ENCODE assay signal across 9 mouse cellular contexts in the genomic region with DNA sequence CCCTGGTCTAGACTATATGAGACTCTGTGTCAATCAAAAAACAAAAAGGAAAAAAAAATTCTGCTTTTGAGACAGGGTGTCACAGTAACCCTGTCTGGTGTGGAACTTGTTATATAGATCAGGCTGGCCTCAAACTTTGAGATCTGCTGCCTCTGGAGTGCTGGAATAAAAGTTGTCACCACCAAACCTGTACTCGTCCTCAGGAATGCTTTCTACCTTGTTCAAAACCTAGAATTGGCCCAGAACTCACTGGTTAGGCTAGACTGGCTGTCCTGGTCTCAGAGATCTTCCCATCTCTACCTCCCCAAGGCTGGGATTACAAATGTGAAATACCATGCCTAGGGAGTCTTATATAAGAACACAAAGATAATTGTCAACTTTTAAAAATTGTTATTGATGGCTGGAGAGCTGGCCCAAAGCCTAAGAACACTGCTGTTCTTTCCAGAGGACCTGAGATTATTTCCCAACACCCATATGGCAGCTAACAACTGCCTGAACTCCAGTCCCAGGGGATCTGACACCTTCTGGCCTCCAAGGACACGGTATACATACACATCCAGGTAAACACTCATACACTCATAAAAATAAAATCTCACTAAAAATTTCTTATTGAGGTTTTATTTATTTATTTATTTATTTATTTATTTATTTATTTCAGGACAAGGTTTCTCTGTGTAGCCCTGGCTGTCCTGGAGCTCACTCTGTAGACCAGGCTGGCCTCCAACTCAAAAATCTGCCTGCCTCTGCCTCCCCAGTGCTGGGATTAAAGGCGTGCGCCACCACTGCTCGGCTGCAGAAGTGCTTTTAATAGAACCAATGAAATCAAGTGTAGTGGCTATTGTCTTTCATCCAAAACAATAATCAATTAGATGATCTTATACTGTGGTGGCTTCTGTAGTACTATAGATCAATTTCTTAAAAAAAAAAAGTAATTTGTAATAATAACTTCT. TPM values are rescaled to one million over a fixed set of nuclear protein-coding genes. Genes with fewer than 3 reads are reported as not detected.
DNase-seq lines count a peak whose midpoint lies in the region; ATAC-seq and TF ChIP-seq lines count a peak whose summit lies in the region.
"Had no signal": no experiment of that assay in that cellular context is flagged by ENCODE, and none has a peak within 500 bp of the region (broad histone marks: within the 10 kb centered on the region; RNA-seq: fewer than 3 reads in every experiment).

No protein-coding gene starts in this region.

- 88% methylated on average over 5 of the region's 5 CpGs for WGBS in heart, embryonic 11.5 days (ENCODE audit: insufficient replicate concordance)
- 91% methylated on average over 5 of the region's 5 CpGs for WGBS in forebrain, embryonic 15.5 days
- WGBS in liver, embryonic 16.5 days (ENCODE audit: insufficient replicate concordance) = 79% methylated on average over 5 of the region's 5 CpGs

- TF ChIP-seq EP300 in CH12.LX (IDR thresholded peaks at IDR 0.05; ENCODE audit: low read length) = no peak

- ATAC-seq in heart, embryonic 11.5 days (replicated peaks; ENCODE audit: insufficient number of reproducible peaks, low FRiP score, low TSS enrichment) = no peak
- ATAC-seq in forebrain, embryonic 15.5 days (replicated peaks) = no peak
- no peak for ATAC-seq in liver, embryonic 16.5 days (ENCODE audit: low read depth)
- ATAC-seq in frontal cortex, adult (ENCODE audit: low TSS enrichment) = no peak

- H3K9ac ChIP-seq in heart, embryonic 11.5 days (ENCODE audit: low read depth, low read length) = no peak overlapping the region
- H3K9ac ChIP-seq in CH12.LX (ENCODE audit: insufficient read depth, low read depth) = peak overlapping the region; percentile 86
- no peak overlapping the region for H3K9ac ChIP-seq in forebrain, embryonic 15.5 days (replicated peaks)
- peak overlapping the region; percentile 71 for H3K9ac ChIP-seq in liver, embryonic 16.5 days (ENCODE audit: low read depth, low read length)

- peak overlapping the region; percentile 95 for H3K27ac ChIP-seq in heart, embryonic 11.5 days (ENCODE audit: low read depth, low read length)
- no peak overlapping the region for H3K27ac ChIP-seq in CH12.LX (ENCODE audit: insufficient read depth, low read depth)
- H3K27ac ChIP-seq in forebrain, embryonic 15.5 days (replicated peaks) = 0 out of 2 replicates have a peak overlapping the region, but pooled peaks have one; percentile 95
- H3K27ac ChIP-seq in liver, embryonic 16.5 days (ENCODE audit: low read length) = peak overlapping the region; percentile 98

- dilution Hi-C loops in CH12.LX (cut with MboI; ENCODE audit: extremely low pct_ligation_motif_present, extremely low pct_unique_long_range_greater_than_20kb, low sequenced_read_pairs) = no loop called here

- in situ Hi-C loops in CH12.LX (cut with MboI; ENCODE audit: low pct_ligation_motif_present, low pct_unique_long_range_greater_than_20kb, low sequenced_read_pairs) = loop anchor here (5.0 to 10.0 kb wide), 3 partner anchors 154 to 547 kb away; partner anchors contain the start of gene Rapgef6

- no peak for TF ChIP-seq POLR2A in CH12.LX (IDR thresholded peaks at IDR 0.05; ENCODE audit: low read depth, low read length)

- no peaks in the 10 kb centered on the region for H3K27me3 ChIP-seq in heart, embryonic 11.5 days (ENCODE audit: control insufficient read depth, insufficient read depth, low read length)
- H3K27me3 ChIP-seq in CH12.LX (replicated peaks) = no peaks in the 10 kb centered on the region
- no peaks in the 10 kb centered on the region for H3K27me3 ChIP-seq in forebrain, embryonic 15.5 days
- H3K27me3 ChIP-seq in liver, embryonic 16.5 days (ENCODE audit: control insufficient read depth, insufficient read depth, low read depth, low read length) = no peaks in the 10 kb centered on the region

- DNase-seq in heart, adult 9 months (ENCODE audit: low spot score in 2 of 2) = no peak
- DNase-seq in CH12.LX (ENCODE audit: extremely low read depth) = no peak
- no peak for DNase-seq in yolk sac, embryonic 10.5 days (ENCODE audit: low spot score)
- no peak for DNase-seq in adrenal gland, postnatal 14 days
- DNase-seq: kidney, adult 8-10 months had no signal

- peak overlapping the region; percentile 76 for H3K4me3 ChIP-seq in heart, embryonic 11.5 days (ENCODE audit: low read depth, low read length)
- H3K4me3 ChIP-seq in CH12.LX (replicated peaks in 1 of 3; ENCODE audit: low read depth in 2 of 3, low read length in 2 of 3, poor library complexity in 1 of 3) = peak overlapping the region in 2 of 3 experiments; percentile 60 to 72
- no peak overlapping the region for H3K4me3 ChIP-seq in forebrain, embryonic 15.5 days
- peak overlapping the region; percentile 67 for H3K4me3 ChIP-seq in liver, embryonic 16.5 days (ENCODE audit: low read depth, low read length)

- peak overlapping the region; percentile 84 for H3K4me2 ChIP-seq in heart, embryonic 11.5 days
- peak overlapping the region; percentile 48; the same call in 1 of the 2 replicates for H3K4me2 ChIP-seq in CH12.LX (ENCODE audit: insufficient read depth, low read depth, poor library complexity, severe bottlenecking)
- no peak overlapping the region for H3K4me2 ChIP-seq in forebrain, embryonic 15.5 days (replicated peaks)
- H3K4me2 ChIP-seq in liver, embryonic 16.5 days (ENCODE audit: low read depth, low read length) = peak overlapping the region; percentile 96

- H3K4me1 ChIP-seq in heart, embryonic 11.5 days (ENCODE audit: control insufficient read depth, insufficient read depth, low read length) = peaks cover 2% of the 10 kb centered on the region; the same call in 1 of the 2 replicates
- peaks cover 0 to 40% of the 10 kb centered on the region in 2 experiments; a peak in 2 of 4 replicates for H3K4me1 ChIP-seq in CH12.LX (ENCODE audit: control insufficient read depth in 1 of 2, insufficient read depth in 2 of 2)
- H3K4me1 ChIP-seq in forebrain, embryonic 15.5 days = peaks cover 21% of the 10 kb centered on the region
- peaks cover 26% of the 10 kb centered on the region for H3K4me1 ChIP-seq in liver, embryonic 16.5 days (ENCODE audit: control insufficient read depth, low read depth, low read length)

- no peak for TF ChIP-seq CTCF in CH12.LX (conservative IDR thresholded peaks at IDR 0.05 in 1 of 2, IDR thresholded peaks at IDR 0.05 in 1 of 2; ENCODE audit: low read depth in 2 of 2, low read length in 2 of 2)

- no peaks in the 10 kb centered on the region for H3K9me3 ChIP-seq in heart, embryonic 11.5 days (replicated peaks; ENCODE audit: control insufficient read depth, low read length)
- H3K9me3 ChIP-seq in CH12.LX (replicated peaks; ENCODE audit: low read length) = no peaks in the 10 kb centered on the region
- H3K9me3 ChIP-seq in forebrain, embryonic 15.5 days = no peaks in the 10 kb centered on the region
- H3K9me3 ChIP-seq in liver, embryonic 16.5 days (replicated peaks; ENCODE audit: control insufficient read depth, low read length) = no peaks in the 10 kb centered on the region

- no peak for TF ChIP-seq RAD21 in CH12.LX (IDR thresholded peaks at IDR 0.05; ENCODE audit: low read depth, low read length)

- peaks cover 5% of the 10 kb centered on the region for H3K79me2 ChIP-seq in CH12.LX (replicated peaks; ENCODE audit: control insufficient read depth, extremely low read depth, insufficient read depth, poor library complexity, severe bottlenecking)

- H3K36me3 ChIP-seq in heart, embryonic 11.5 days (ENCODE audit: control insufficient read depth, insufficient read depth, low read length) = no peaks in the 10 kb centered on the region
- peaks cover 0 to 2% of the 10 kb centered on the region in 2 experiments for H3K36me3 ChIP-seq in CH12.LX (replicated peaks in 1 of 2; ENCODE audit: control insufficient read depth in 1 of 2, insufficient read depth in 1 of 2, low read length in 1 of 2)
- H3K36me3 ChIP-seq in forebrain, embryonic 15.5 days = no peaks in the 10 kb centered on the region
- H3K36me3 ChIP-seq in liver, embryonic 16.5 days (ENCODE audit: control insufficient read depth, insufficient read depth) = no peaks in the 10 kb centered on the region

TF ChIP-seq in CH12.LX, 34 proteins besides CTCF, POLR2A, EP300 and RAD21 (continues in another document):
- TF ChIP-seq CHD1 (IDR thresholded peaks at IDR 0.05; ENCODE audit: low read depth, low read length) (no peak), PAX5 (IDR thresholded peaks at IDR 0.05; ENCODE audit: low read length) (no peak), RCOR1 (conservative IDR thresholded peaks at IDR 0.05; ENCODE audit: low read depth, low read length) (no peak), TCF12 (IDR thresholded peaks at IDR 0.05; ENCODE audit: low read depth, low read length) (no peak), JUN (IDR thresholded peaks at IDR 0.05; ENCODE audit: insufficient read depth, low read depth, low read length) (no peak), MYC (IDR thresholded peaks at IDR 0.05; ENCODE audit: low read depth, low read length) (no peak), MXI1 (IDR thresholded peaks at IDR 0.05; ENCODE audit: low read depth, low read length) (no peak), HCFC1 (IDR thresholded peaks at IDR 0.05; ENCODE audit: low read depth, low read length) (no peak)

RNA-seq across cellular contexts. Expression of gene Lyrm7, which starts 1.0 kb away (rescaled TPM):
- 16.5 and 19.1 TPM in 2 replicates for polyA plus RNA-seq in heart, embryonic 11.5 days (2014; fragmentation: Nextera tagmentation; extraction: Ambion mirVana)
- total RNA-seq in CH12.LX (2012; rRNA removed) (18.2 and 23.1 TPM in 2 replicates), CH12.LX (2014; rRNA removed) (15.5 and 18.6 TPM in 2 replicates)
- 55.8 and 64.4 TPM in 2 replicates for polyA plus RNA-seq in CH12.LX (2012; ENCODE audit: insufficient read length, low read depth)
- polyA plus RNA-seq in forebrain, embryonic 15.5 days (2015; fragmentation: Nextera tagmentation; extraction: Ambion mirVana) = 12.9 and 13.9 TPM in 2 replicates
- polyA plus RNA-seq in liver, embryonic 16.5 days (2015; fragmentation: Nextera tagmentation; extraction: Ambion mirVana) = 3.2 and 3.8 TPM in 2 replicates
- 18.5 and 26.0 TPM in 2 replicates for total RNA-seq in adrenal gland, postnatal 14 days (2021)

RNA-seq across cellular contexts. Expression of gene Hint1, which starts 4.4 kb away (rescaled TPM):
- polyA plus RNA-seq in heart, embryonic 11.5 days (2014; fragmentation: Nextera tagmentation; extraction: Ambion mirVana) = 632 and 639 TPM in 2 replicates
- 1,034 and 1,097 TPM in 2 replicates for total RNA-seq in CH12.LX (2012; rRNA removed)
- 1,162 and 1,228 TPM in 2 replicates for total RNA-seq in CH12.LX (2014; rRNA removed)
- 854 and 997 TPM in 2 replicates for polyA plus RNA-seq in CH12.LX (2012; ENCODE audit: insufficient read length, low read depth)
- polyA plus RNA-seq in forebrain, embryonic 15.5 days (2015; fragmentation: Nextera tagmentation; extraction: Ambion mirVana) = 778 and 784 TPM in 2 replicates
- 358 and 381 TPM in 2 replicates for polyA plus RNA-seq in liver, embryonic 16.5 days (2015; fragmentation: Nextera tagmentation; extraction: Ambion mirVana)
- 379 and 380 TPM in 2 replicates for total RNA-seq in adrenal gland, postnatal 14 days (2021)

RNA-seq across cellular contexts. Expression of gene Gpx3, which starts 40.5 kb away (rescaled TPM):
- polyA plus RNA-seq in heart, embryonic 11.5 days (2014; fragmentation: Nextera tagmentation; extraction: Ambion mirVana) = 1,579 and 1,713 TPM in 2 replicates
- total RNA-seq in CH12.LX (2012; rRNA removed) (0.25 TPM in 1 of 2 replicates, not detected in the other), CH12.LX (2014; rRNA removed) (not detected in 2 replicates)
- polyA plus RNA-seq in CH12.LX (2012; ENCODE audit: insufficient read length, low read depth) = 0.63 and 0.90 TPM in 2 replicates
- 17.0 and 17.2 TPM in 2 replicates for polyA plus RNA-seq in forebrain, embryonic 15.5 days (2015; fragmentation: Nextera tagmentation; extraction: Ambion mirVana)
- 39.1 and 45.2 TPM in 2 replicates for polyA plus RNA-seq in liver, embryonic 16.5 days (2015; fragmentation: Nextera tagmentation; extraction: Ambion mirVana)
- total RNA-seq in adrenal gland, postnatal 14 days (2021) = 308 and 532 TPM in 2 replicates

Comparison
In these comparisons a context has a peak if more than half of its experiments do, and no peak if none do; other contexts are left out.
1. H3K9ac ChIP-seq: peak in CH12.LX (single experiment) and liver, embryonic 16.5 days (single experiment); none in heart, embryonic 11.5 days (single experiment) and forebrain, embryonic 15.5 days (single experiment).
2. RNA of gene Gpx3, which starts 40.5 kb away (polyA plus RNA-seq): 1,579 to 1,713 TPM in heart, embryonic 11.5 days; 39.1 to 45.2 TPM in liver, embryonic 16.5 days, 17.0 to 17.2 TPM in forebrain, embryonic 15.5 days and 0.63 to 0.90 TPM in CH12.LX; every median in the first group is over 10 times any median in the second.